In genomic region chr10:75021138-75021537, GRCm38 (mm10) we compare ENCODE assay signal across 8 mouse cellular contexts. TPM values are rescaled to one million over a fixed set of nuclear protein-coding genes. Genes with fewer than 3 reads are reported as not detected.
DNase-seq lines count a peak whose midpoint lies in the region; ATAC-seq and TF ChIP-seq lines count a peak whose summit lies in the region.

No protein-coding gene starts in this region.

- no peak overlapping the region for H3K4me3 ChIP-seq in bone marrow macrophage, adult 2 months (ENCODE audit: insufficient read depth, low read length)
- no peak overlapping the region for H3K4me3 ChIP-seq in forebrain, embryonic 10.5 days
- H3K4me3 ChIP-seq in hindbrain, embryonic 13.5 days, result no peak overlapping the region

- WGBS in forebrain, embryonic 10.5 days, result 18% methylated on average over 6 of the region's 6 CpGs
- 14% methylated on average over 6 of the region's 6 CpGs for WGBS in hindbrain, embryonic 13.5 days

- H3K36me3 ChIP-seq in forebrain, embryonic 10.5 days (replicated peaks), result no peaks in the 10 kb centered on the region
- no peaks in the 10 kb centered on the region for H3K36me3 ChIP-seq in hindbrain, embryonic 13.5 days

- DNase-seq in ES-CJ7 (ENCODE audit: low read depth, low spot score), result peak; percentile 66
- peak; percentile 64 for DNase-seq in forebrain, embryonic 10.5 days (ENCODE audit: extremely low spot score, low spot score)
- DNase-seq in layer of hippocampus, adult 9-11 months, result peak; percentile 49
- DNase-seq in lung, postnatal 14 days, result peak; percentile 88
- peak; percentile 65 for DNase-seq in retina, postnatal 7 days (ENCODE audit: low read depth, low spot score)
- DNase-seq in urinary bladder, postnatal 14 days (ENCODE audit: low spot score), result peak; percentile 80

- H3K4me2 ChIP-seq in hindbrain, embryonic 13.5 days, result no peak overlapping the region

- no peak for TF ChIP-seq POLR2A in bone marrow macrophage, adult 2 months (IDR thresholded peaks at IDR 0.05; ENCODE audit: borderline replicate concordance, low read depth, low read length)

- no peaks in the 10 kb centered on the region for H3K27me3 ChIP-seq in forebrain, embryonic 10.5 days (ENCODE audit: poor library complexity, severe bottlenecking)
- peaks cover 4% of the 10 kb centered on the region; the same call in 1 of the 2 replicates for H3K27me3 ChIP-seq in hindbrain, embryonic 13.5 days

- ATAC-seq in hindbrain, embryonic 13.5 days (ENCODE audit: low FRiP score), result peak; percentile 25; the same call in 1 of the 2 replicates

- H3K27ac ChIP-seq in bone marrow macrophage, adult 2 months (ENCODE audit: insufficient read depth, low read depth, low read length), result no peak overlapping the region
- H3K27ac ChIP-seq in forebrain, embryonic 10.5 days, result no peak overlapping the region
- no peak overlapping the region for H3K27ac ChIP-seq in hindbrain, embryonic 13.5 days

- H3K9me3 ChIP-seq in forebrain, embryonic 10.5 days, result no peaks in the 10 kb centered on the region
- H3K9me3 ChIP-seq in hindbrain, embryonic 13.5 days, result no peaks in the 10 kb centered on the region; the same call in 1 of the 2 replicates

- H3K9ac ChIP-seq in hindbrain, embryonic 13.5 days, result no peak overlapping the region

- peak; percentile 44; the same call in 1 of the 2 replicates for TF ChIP-seq CTCF in bone marrow macrophage, adult 2 months (IDR thresholded peaks at IDR 0.05; ENCODE audit: low read depth, low read length)

- no peaks in the 10 kb centered on the region for H3K4me1 ChIP-seq in bone marrow macrophage, adult 2 months (ENCODE audit: control insufficient read depth, insufficient read depth, low read length)
- H3K4me1 ChIP-seq in forebrain, embryonic 10.5 days, result 0 out of 2 replicates have a peak, but pooled peaks cover 4% of the 10 kb centered on the region
- no peaks in the 10 kb centered on the region for H3K4me1 ChIP-seq in hindbrain, embryonic 13.5 days (replicated peaks)

RNA-seq across cellular contexts. Expression of gene Rsph14, which starts 11.2 kb away (rescaled TPM):
- not detected in 2 replicates for polyA plus RNA-seq in bone marrow macrophage, adult 2 months (2012; ENCODE audit: insufficient read depth, insufficient read length, missing spikeins)
- not detected in 2 replicates for polyA plus RNA-seq in forebrain, embryonic 10.5 days (2016; fragmentation: Nextera tagmentation; extraction: Ambion mirVana)
- polyA plus RNA-seq in hindbrain, embryonic 13.5 days (2015; fragmentation: Nextera tagmentation; extraction: Ambion mirVana), result 0.91 and 1.0 TPM in 2 replicates

RNA-seq across cellular contexts. Expression of gene Rab36, which starts 15.7 kb away (rescaled TPM):
- polyA plus RNA-seq in bone marrow macrophage, adult 2 months (2012; ENCODE audit: insufficient read depth, insufficient read length, missing spikeins), result 0.82 and 1.7 TPM in 2 replicates
- 10.9 and 12.7 TPM in 2 replicates for polyA plus RNA-seq in forebrain, embryonic 10.5 days (2016; fragmentation: Nextera tagmentation; extraction: Ambion mirVana)
- 14.4 and 15.7 TPM in 2 replicates for polyA plus RNA-seq in hindbrain, embryonic 13.5 days (2015; fragmentation: Nextera tagmentation; extraction: Ambion mirVana)

RNA-seq across cellular contexts. Expression of gene Bcr, which starts 39.3 kb away (rescaled TPM):
- 1.9 and 2.1 TPM in 2 replicates for polyA plus RNA-seq in bone marrow macrophage, adult 2 months (2012; ENCODE audit: insufficient read depth, insufficient read length, missing spikeins)
- 6.2 and 7.3 TPM in 2 replicates for polyA plus RNA-seq in forebrain, embryonic 10.5 days (2016; fragmentation: Nextera tagmentation; extraction: Ambion mirVana)
- 15.1 and 15.8 TPM in 2 replicates for polyA plus RNA-seq in hindbrain, embryonic 13.5 days (2015; fragmentation: Nextera tagmentation; extraction: Ambion mirVana)

RNA-seq across cellular contexts. Expression of gene Gnaz, which starts 54.2 kb away (rescaled TPM):
- polyA plus RNA-seq in bone marrow macrophage, adult 2 months (2012; ENCODE audit: insufficient read depth, insufficient read length, missing spikeins), result not detected in 2 replicates
- polyA plus RNA-seq in forebrain, embryonic 10.5 days (2016; fragmentation: Nextera tagmentation; extraction: Ambion mirVana), result 5.2 and 5.9 TPM in 2 replicates
- polyA plus RNA-seq in hindbrain, embryonic 13.5 days (2015; fragmentation: Nextera tagmentation; extraction: Ambion mirVana), result 45.1 and 46.6 TPM in 2 replicates
